Mouse (Mus musculus) cerebellum, postnatal 25 days (tissue): ENCODE results near the gene Kif18a.

ENCODE experiments used
- DNase-seq, 2 experiments: peaks; one replicate each; pipeline ENCODE4 v3.0.0; 2021; ENCODE audit warnings: mixed read lengths in 2 of 2

The Kif18a gene

DNA sequence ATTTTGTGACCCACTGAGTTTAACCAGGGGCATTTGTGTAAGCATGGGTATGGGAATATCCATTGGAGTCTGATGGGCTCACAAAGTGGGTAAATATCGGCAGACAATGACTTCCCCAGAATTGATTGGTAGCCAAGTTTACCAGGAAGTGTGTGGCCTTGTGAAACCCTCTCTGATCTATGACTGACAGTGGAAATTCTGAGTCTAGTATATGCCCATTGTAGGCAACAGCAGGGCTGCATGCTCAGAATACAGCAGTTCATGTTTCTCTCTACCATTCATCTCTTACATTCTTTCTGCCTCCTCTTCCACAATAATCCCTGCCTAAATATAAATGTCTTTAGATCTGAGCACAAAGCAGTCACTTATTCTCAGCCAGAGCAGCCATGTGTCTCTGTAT lies 103.5 kb downstream of the Kif18a start:
- DNase-seq, result no peak

DNA sequence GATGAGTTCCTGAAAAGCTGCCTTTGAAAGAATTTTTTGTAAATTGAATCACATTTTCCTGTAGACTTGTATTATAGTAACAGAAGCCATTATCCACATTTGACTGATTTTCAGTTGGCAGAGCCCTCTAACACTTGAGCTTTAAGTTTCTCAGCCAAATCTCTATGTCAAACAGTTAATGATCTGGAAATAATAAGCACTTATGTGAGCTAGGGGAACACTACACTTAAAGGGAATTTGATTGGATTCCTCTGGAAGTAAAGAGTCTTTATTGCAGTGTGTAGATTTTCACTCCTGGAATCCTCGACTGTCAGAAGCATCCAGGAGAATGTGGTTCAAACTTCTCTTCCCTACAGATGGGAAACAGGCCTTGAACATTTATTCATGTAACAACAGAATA lies 105.7 kb downstream of the Kif18a start:
- no peak for DNase-seq

DNA sequence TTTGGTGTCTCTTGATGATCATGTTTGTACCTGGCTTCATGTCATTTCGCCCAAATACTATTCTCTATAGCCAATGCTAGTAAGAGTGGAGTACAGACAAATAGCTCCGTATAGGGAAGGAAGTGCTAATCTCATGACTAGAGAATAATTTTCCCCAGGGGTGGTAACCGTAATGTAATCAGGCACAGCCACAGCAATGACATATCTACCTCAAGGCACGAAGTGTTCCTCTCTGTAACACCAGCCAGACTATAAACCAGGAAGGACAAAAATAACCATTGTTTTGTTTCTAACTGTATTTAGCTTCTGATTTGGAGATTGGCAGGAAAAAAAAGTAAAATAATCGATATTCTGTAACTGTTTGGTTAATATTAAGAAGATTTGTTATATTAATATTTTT lies 108.2 kb downstream of the Kif18a start:
- no peak for DNase-seq

DNA sequence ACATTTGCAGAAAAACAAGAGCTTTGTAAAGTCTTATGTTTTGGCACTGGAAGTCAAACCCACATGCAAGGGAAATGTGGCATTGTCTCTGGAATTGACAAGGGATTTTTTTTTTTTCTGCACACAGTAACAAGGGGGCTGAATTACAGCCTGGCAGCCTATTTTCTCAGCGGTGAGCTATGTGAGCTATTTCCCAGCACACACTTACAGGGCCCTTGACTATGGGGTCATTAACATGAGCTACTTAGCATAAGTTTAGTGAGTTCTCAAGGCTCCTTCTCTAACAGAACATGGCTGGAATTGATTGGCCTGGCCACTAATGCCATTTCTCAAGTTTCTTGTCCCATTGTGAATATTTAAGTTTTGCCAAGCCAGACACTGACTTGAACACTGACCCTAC lies 109.4 kb downstream of the Kif18a start:
- no peak for DNase-seq
